Mouse (Mus musculus) kidney, adult 2 months (tissue): ENCODE results near the gene Tom1.

Source experiments
- CTCF ChIP-seq: fragments of 200-500 bp; conservative IDR thresholded peaks from 2 replicates; pipeline ENCODE4 v1.5.1; 2011; ENCODE audit warnings: low read depth, mild to moderate bottlenecking, control low read depth, low read length, moderate library complexity, mixed read lengths; ENCODE audit not compliant: insufficient read depth, insufficient read length
- POLR2A ChIP-seq: fragments of 200-500 bp; IDR thresholded peaks from one replicate; pipeline ENCODE4 v1.6.1; 2011; ENCODE audit warnings: low read depth, low read length, control low read depth

DNA sequence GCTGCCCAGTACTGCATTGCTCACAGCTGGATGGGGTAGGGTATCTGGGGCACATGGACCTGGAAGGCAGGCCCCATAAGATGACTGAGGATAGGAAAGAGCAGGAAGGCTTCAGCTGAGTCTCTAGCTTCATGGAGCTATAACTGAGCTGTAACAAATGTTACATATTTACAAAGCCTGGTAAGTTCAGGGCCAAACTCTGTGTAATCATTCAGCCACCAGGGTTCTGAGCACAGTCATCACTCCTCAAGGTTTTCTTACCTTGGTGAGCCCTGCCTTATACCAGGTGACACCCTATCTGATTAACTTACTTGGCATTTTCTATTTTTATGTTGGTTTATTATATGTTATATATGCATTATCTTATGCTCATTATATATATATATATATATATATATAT, 53.6 kb downstream of the Tom1 start:
- TF ChIP-seq CTCF (no peak), POLR2A (no peak)
